Mouse (Mus musculus) stomach, embryonic 16.5 days (tissue): ENCODE measurements around the gene Cyp4a32. TPM values are rescaled to one million over a fixed set of nuclear protein-coding genes. Genes with fewer than 3 reads are reported as not detected.
"Not testable (repeated sequence)": the region's sequence is repeated elsewhere in the genome, so short reads cannot be mapped to it uniquely, and the experiment has no call there.

Source experiments
- ATAC-seq: fragments of 200-750 bp; cut with Nextera tagmentation; 2 replicates; pipeline ENCODE4 v1.8.0; 2017; ENCODE audit warnings: moderate number of reproducible peaks, moderate TSS enrichment; ENCODE audit not compliant: insufficient read depth, low FRiP score
- H3K27ac ChIP-seq: fragments of 300-500 bp; sonication (generic); 2 replicates; pipeline ENCODE4 v1.5.1; 2014; ENCODE audit warnings: low read length
- H3K27me3 ChIP-seq: fragments of 300-500 bp; sonication (generic); 2 replicates; pipeline ENCODE4 v1.6.1; 2014; ENCODE audit warnings: low read length, control low read depth, mixed read lengths; ENCODE audit not compliant: control insufficient read depth, insufficient read depth
- H3K36me3 ChIP-seq: fragments of 300-500 bp; sonication (generic); 2 replicates; pipeline ENCODE4 v1.6.1; 2014; ENCODE audit warnings: low read length; ENCODE audit not compliant: control insufficient read depth, insufficient read depth
- H3K4me1 ChIP-seq: fragments of 300-500 bp; sonication (generic); 2 replicates; pipeline ENCODE4 v1.6.1; 2014; ENCODE audit warnings: low read length, control low read depth, mixed read lengths; ENCODE audit not compliant: control insufficient read depth, insufficient read depth
- H3K4me2 ChIP-seq: fragments of 300-500 bp; sonication (generic); 2 replicates; pipeline ENCODE4 v1.6.1; 2014; ENCODE audit warnings: low read depth, low read length, mixed read lengths
- H3K4me3 ChIP-seq: fragments of 300-500 bp; sonication (generic); replicated peaks from 2 replicates; pipeline ENCODE4 v1.5.1; 2014; ENCODE audit warnings: mild to moderate bottlenecking, low read length
- H3K9ac ChIP-seq: fragments of 300-500 bp; sonication (generic); 2 replicates; pipeline ENCODE4 v1.6.1; 2014; ENCODE audit warnings: low read length
- H3K9me3 ChIP-seq: fragments of 300-500 bp; sonication (generic); replicated peaks from 2 replicates; pipeline ENCODE4 v1.6.1; 2016; ENCODE audit warnings: low read length, control low read depth; ENCODE audit not compliant: control insufficient read depth
- WGBS: fragments of 180-500 bp; shearing (Covaris S2); extraction: QIAGEN DNeasy Blood & Tissue Kit; methylation state at CpG from one replicate; pipeline ENCODE4 v1.1.7; 2014; 5-methylcytosine and 5-hydroxymethylcytosine counted together
- polyA plus RNA-seq: library from polyadenylated mRNA; unstranded; fragments of >200 nt; fragmentation: Nextera tagmentation; extraction: Ambion mirVana; gene quantifications from 2 replicates; pipeline ENCODE4 v1.2.1, GENCODE M21; 2015

Gene Cyp4a32
- polyA plus RNA-seq = not detected in 2 replicates

- not testable (repeated sequence) for H3K4me2 ChIP-seq, H3K4me3 ChIP-seq, ATAC-seq, H3K9ac ChIP-seq, H3K9me3 ChIP-seq, H3K36me3 ChIP-seq, H3K4me1 ChIP-seq, H3K27me3 ChIP-seq, H3K27ac ChIP-seq
- WGBS = 79% methylated on average over 8 of the region's 8 CpGs
These were observed at the start of gene Cyp4a32 for GRCm38 (mm10) chr4:115600611-115601010. Gene Cyp4a32 (plus strand): TSS chr4:115600969.

- Histone ChIP-seq H3K27ac (no peak overlapping the region), H3K4me2 (no peak overlapping the region), H3K36me3 (no peaks in the 10 kb centered on the region), H3K27me3 (no peaks in the 10 kb centered on the region), H3K4me1 (no peaks in the 10 kb centered on the region), H3K9me3 (no peaks in the 10 kb centered on the region), H3K4me3 (no peak overlapping the region), H3K9ac (no peak overlapping the region)
- ATAC-seq = no peak
- WGBS = 83% methylated on average over 3 of the region's 3 CpGs
These were observed 48.0 kb upstream of the Cyp4a32 start for GRCm38 (mm10) chr4:115552726-115553125.

- no peak for ATAC-seq
- no peaks in the 10 kb centered on the region for H3K4me1 ChIP-seq
- H3K9ac ChIP-seq = no peak overlapping the region
- H3K27me3 ChIP-seq = no peaks in the 10 kb centered on the region
- WGBS = 58% methylated on average over 2 of the region's 2 CpGs
- H3K9me3 ChIP-seq = no peaks in the 10 kb centered on the region
- no peak overlapping the region for H3K27ac ChIP-seq
- H3K4me3 ChIP-seq = no peak overlapping the region
- H3K4me2 ChIP-seq = no peak overlapping the region
- H3K36me3 ChIP-seq = no peaks in the 10 kb centered on the region
These were observed 45.3 kb upstream of the Cyp4a32 start for GRCm38 (mm10) chr4:115555513-115555912.

GRCm38 (mm10) chr4:115557861-115558561, 42.8 kb upstream of the Cyp4a32 start:
- WGBS = 66% methylated on average over 4 of the region's 4 CpGs
- no peak for ATAC-seq
- no peaks in the 10 kb centered on the region for H3K27me3 ChIP-seq
- no peak overlapping the region for H3K27ac ChIP-seq
- no peak overlapping the region for H3K4me2 ChIP-seq
- H3K9me3 ChIP-seq = no peaks in the 10 kb centered on the region
- H3K36me3 ChIP-seq = no peaks in the 10 kb centered on the region
- H3K4me1 ChIP-seq = no peaks in the 10 kb centered on the region
- H3K9ac ChIP-seq = no peak overlapping the region
- no peak overlapping the region for H3K4me3 ChIP-seq

- H3K27me3 ChIP-seq, H3K4me2 ChIP-seq, H3K9me3 ChIP-seq, H3K4me3 ChIP-seq, H3K27ac ChIP-seq, H3K9ac ChIP-seq, ATAC-seq, H3K4me1 ChIP-seq, H3K36me3 ChIP-seq: not testable (repeated sequence)
- WGBS = 65% methylated on average over 5 of the region's 5 CpGs
These were observed 39.5 kb upstream of the Cyp4a32 start for GRCm38 (mm10) chr4:115561236-115561635.

GRCm38 (mm10) chr4:115563401-115563800, 37.4 kb upstream of the Cyp4a32 start, which contains the start of gene Cyp4a31:
Gene Cyp4a31 (plus strand): TSS chr4:115563649.
- Histone ChIP-seq H3K9me3 (no peaks in the 10 kb centered on the region), H3K4me2 (no peak within 1 kb of the TSS), H3K27ac (no peak within 1 kb of the TSS)

GRCm38 (mm10) chr4:115564469-115565225, 36.1 kb upstream of the Cyp4a32 start:
- not testable (repeated sequence) for H3K9ac ChIP-seq, H3K27me3 ChIP-seq, H3K4me3 ChIP-seq, H3K27ac ChIP-seq, ATAC-seq, H3K4me1 ChIP-seq, H3K9me3 ChIP-seq, H3K36me3 ChIP-seq, H3K4me2 ChIP-seq
- 63% methylated on average over 6 of the region's 6 CpGs for WGBS

More at GRCm38 (mm10) chr4:115563401-115563800, 37.4 kb upstream of the Cyp4a32 start, which contains the start of gene Cyp4a31:
- Histone ChIP-seq H3K27me3 (no peaks in the 10 kb centered on the region), H3K9ac (no peak within 1 kb of the TSS), H3K4me1 (no peaks in the 10 kb centered on the region), H3K4me3 (no peak within 1 kb of the TSS), H3K36me3 (no peaks in the 10 kb centered on the region)
- ATAC-seq = no peak
- WGBS = 71% methylated on average over 3 of the region's 3 CpGs

GRCm38 (mm10) chr4:115575255-115575654, 25.5 kb upstream of the Cyp4a32 start:
- no peak overlapping the region for H3K27ac ChIP-seq
- no peaks in the 10 kb centered on the region for H3K9me3 ChIP-seq
- H3K9ac ChIP-seq = no peak overlapping the region
- 77% methylated on average over 3 of the region's 3 CpGs for WGBS
- no peaks in the 10 kb centered on the region for H3K4me1 ChIP-seq
- H3K4me3 ChIP-seq = no peak overlapping the region
- H3K4me2 ChIP-seq = no peak overlapping the region
- H3K27me3 ChIP-seq = no peaks in the 10 kb centered on the region
- no peaks in the 10 kb centered on the region for H3K36me3 ChIP-seq
- no peak for ATAC-seq

- no peak for ATAC-seq
- Histone ChIP-seq H3K4me1 (no peaks in the 10 kb centered on the region), H3K9me3 (no peaks in the 10 kb centered on the region), H3K4me3 (no peak overlapping the region), H3K9ac (no peak overlapping the region), H3K4me2 (no peak overlapping the region), H3K36me3 (no peaks in the 10 kb centered on the region), H3K27ac (no peak overlapping the region), H3K27me3 (no peaks in the 10 kb centered on the region)
- 85% methylated on average over 2 of the region's 2 CpGs for WGBS
These were observed 25.0 kb upstream of the Cyp4a32 start for GRCm38 (mm10) chr4:115575776-115576175.
